Comparison of ENCODE assay signal across 16 mouse cellular contexts in genomic region chr15:16163969-16164368, GRCm38 (mm10).
"Had no signal": no experiment of that assay in that cellular context is flagged by ENCODE, and none has a peak within 500 bp of the region (broad histone marks: within the 10 kb centered on the region; RNA-seq: fewer than 3 reads in every experiment).

No protein-coding gene starts in this region.

- H3K27ac ChIP-seq: neural tube, embryonic 13.5 days; neural tube, embryonic 15.5 days; stomach, embryonic 15.5 days; stomach, postnatal 0 days had no signal

- H3K4me2 ChIP-seq: neural tube, embryonic 13.5 days; neural tube, embryonic 15.5 days; stomach, embryonic 15.5 days had no signal

- H3K4me3 ChIP-seq: neural tube, embryonic 13.5 days; neural tube, embryonic 15.5 days; stomach, embryonic 15.5 days had no signal

- H3K9ac ChIP-seq: neural tube, embryonic 13.5 days; neural tube, embryonic 15.5 days; stomach, embryonic 15.5 days had no signal

- DNase-seq: retina, postnatal 1 day; right cerebral cortex, adult 18-20 months; right cerebral cortex, postnatal 14 days; right cerebral cortex, postnatal 25 days; right cerebral cortex, postnatal 4 days; spleen, adult 18-20 months; thymus, adult 18-20 months; thymus, adult 2 months; thymus, postnatal 14 days; thymus, postnatal 25 days; thymus, postnatal 36 days; thymus, postnatal 4 days had no signal

- H3K4me1 ChIP-seq: neural tube, embryonic 13.5 days; neural tube, embryonic 15.5 days; stomach, embryonic 15.5 days had no signal

- H3K27me3 ChIP-seq: neural tube, embryonic 13.5 days; neural tube, embryonic 15.5 days; stomach, embryonic 15.5 days had no signal

- H3K36me3 ChIP-seq: neural tube, embryonic 13.5 days; neural tube, embryonic 15.5 days; stomach, embryonic 15.5 days had no signal

- H3K9me3 ChIP-seq: neural tube, embryonic 13.5 days; neural tube, embryonic 15.5 days; stomach, embryonic 15.5 days had no signal
